Mouse (Mus musculus) liver, embryonic 15.5 days (tissue): Measurements from ENCODE around the gene Dolk. TPM values are rescaled to one million over a fixed set of nuclear protein-coding genes. Genes with fewer than 3 reads are reported as not detected.

ENCODE experiments used
- ATAC-seq: fragments of 200-750 bp; cut with Nextera tagmentation; 2 replicates; pipeline ENCODE4 v1.8.0; 2017; ENCODE audit warnings: moderate number of reproducible peaks, mild to moderate bottlenecking, moderate library complexity; ENCODE audit not compliant: insufficient read depth
- H3K27ac ChIP-seq: fragments of 300-500 bp; sonication (generic); replicated peaks from 2 replicates; pipeline ENCODE4 v1.5.1; 2015; ENCODE audit warnings: mild to moderate bottlenecking, inconsistent platforms
- H3K27me3 ChIP-seq: fragments of 300-500 bp; sonication (generic); 2 replicates; pipeline ENCODE4 v1.6.1; 2015; ENCODE audit warnings: mild to moderate bottlenecking, inconsistent platforms
- H3K36me3 ChIP-seq: fragments of 300-500 bp; sonication (generic); replicated peaks from 2 replicates; pipeline ENCODE4 v1.6.1; 2015; ENCODE audit warnings: moderate library complexity, mild to moderate bottlenecking, inconsistent platforms
- H3K4me1 ChIP-seq: fragments of 300-500 bp; sonication (generic); replicated peaks from 2 replicates; pipeline ENCODE4 v1.6.1; 2015; ENCODE audit warnings: inconsistent platforms
- H3K4me2 ChIP-seq: fragments of 300-500 bp; sonication (generic); 2 replicates; pipeline ENCODE4 v1.6.1; 2015; ENCODE audit warnings: moderate library complexity, mild to moderate bottlenecking, inconsistent platforms
- H3K4me3 ChIP-seq: fragments of 300-500 bp; sonication (generic); replicated peaks from 2 replicates; pipeline ENCODE4 v1.5.1; 2015; ENCODE audit warnings: mild to moderate bottlenecking, inconsistent platforms
- H3K9ac ChIP-seq: fragments of 300-500 bp; sonication (generic); 2 replicates; pipeline ENCODE4 v1.6.1; 2015; ENCODE audit warnings: moderate library complexity, mild to moderate bottlenecking, inconsistent platforms
- H3K9me3 ChIP-seq: fragments of 300-500 bp; sonication (generic); replicated peaks from 2 replicates; pipeline ENCODE4 v1.6.1; 2016; ENCODE audit warnings: inconsistent platforms
- WGBS: fragments of 180-500 bp; shearing (Covaris S2); methylation state at CpG from one replicate; pipeline ENCODE4 v1.1.7; 2015; ENCODE audit warnings: mixed read lengths; ENCODE audit not compliant: insufficient replicate concordance; 5-methylcytosine and 5-hydroxymethylcytosine counted together
- polyA plus RNA-seq: library from polyadenylated mRNA; unstranded; fragments of >200 nt; fragmentation: Nextera tagmentation; extraction: Ambion mirVana; gene quantifications from 2 replicates; pipeline ENCODE4 v1.2.1, GENCODE M21; 2015

The Dolk gene
- polyA plus RNA-seq, 1 experiment from 2014 or later = 12.0 TPM

DNA sequence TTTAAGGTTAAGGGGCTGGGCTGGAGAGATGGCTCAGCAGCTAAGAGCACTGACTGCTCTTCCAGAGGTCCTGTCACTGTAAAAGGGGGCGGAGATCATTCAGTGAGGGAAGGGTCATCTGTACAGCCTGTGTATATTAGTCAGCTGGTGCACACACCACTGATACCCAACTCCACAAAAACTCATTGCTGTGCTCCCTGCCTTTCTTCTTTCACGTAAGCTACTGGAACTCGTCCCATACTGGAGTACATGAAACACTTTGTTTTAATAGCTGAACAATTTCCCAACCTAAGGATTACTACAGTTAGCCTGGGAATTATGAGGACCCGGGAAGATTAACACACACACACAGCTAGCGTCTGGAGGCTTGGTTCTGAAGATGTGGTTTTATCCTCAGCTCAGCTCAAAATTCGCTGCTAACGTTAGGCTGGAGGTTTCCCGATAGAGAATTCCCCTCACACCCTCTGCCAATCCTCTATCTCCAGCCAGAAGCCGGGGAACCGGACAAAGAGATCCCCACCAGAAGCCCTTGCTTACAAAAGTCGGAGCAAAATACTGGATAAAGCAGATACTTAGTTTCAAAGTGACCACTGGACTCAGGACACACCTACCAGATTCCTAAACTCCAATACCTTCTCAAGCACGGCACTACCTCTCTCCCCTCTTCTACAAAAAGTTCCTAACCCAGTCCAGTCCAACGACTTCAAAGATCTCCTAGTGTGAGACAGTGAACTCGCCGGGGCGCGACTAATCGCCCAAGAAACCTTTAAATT is 49.5 kb downstream of the Dolk start:
- 4% methylated on average over 18 of the region's 18 CpGs for WGBS
- Histone ChIP-seq H3K4me3 (peak overlapping the region; percentile 91), H3K4me2 (peak overlapping the region; percentile 77), H3K4me1 (peaks cover 45% of the 10 kb centered on the region), H3K9ac (peak overlapping the region; percentile 90), H3K36me3 (peaks cover 15% of the 10 kb centered on the region), H3K27me3 (no peaks in the 10 kb centered on the region), H3K9me3 (no peaks in the 10 kb centered on the region), H3K27ac (peak overlapping the region; percentile 92)
- no peak for ATAC-seq

DNA sequence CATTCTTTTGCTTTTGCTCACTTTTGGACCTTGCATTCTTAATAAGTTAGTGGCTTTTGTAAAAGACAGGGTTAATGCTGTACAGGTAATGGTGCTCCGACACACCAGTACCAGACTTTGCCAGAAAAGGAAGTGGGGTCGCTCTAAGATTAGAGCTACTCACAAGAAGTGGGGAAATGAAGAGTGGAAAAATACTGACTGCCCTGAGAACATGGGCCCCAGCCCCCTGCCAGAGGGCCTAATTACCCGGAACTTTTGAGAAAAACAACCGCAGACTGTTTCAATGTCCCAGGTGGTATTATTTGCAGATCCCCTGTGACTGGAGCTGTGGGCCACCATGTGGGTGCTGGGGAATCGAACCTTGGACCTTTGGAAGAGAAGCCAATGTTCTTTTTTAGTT is 50.5 kb downstream of the Dolk start:
- H3K4me2 ChIP-seq = no peak overlapping the region
- ATAC-seq = no peak
- no peak overlapping the region for H3K4me3 ChIP-seq
- peaks cover 40% of the 10 kb centered on the region for H3K4me1 ChIP-seq
- H3K27ac ChIP-seq = no peak overlapping the region
- no peaks in the 10 kb centered on the region for H3K27me3 ChIP-seq
- H3K9ac ChIP-seq = no peak overlapping the region
- peaks cover 5% of the 10 kb centered on the region for H3K36me3 ChIP-seq
- H3K9me3 ChIP-seq = 0 out of 2 replicates have a peak, but pooled peaks cover 4% of the 10 kb centered on the region
- 37% methylated on average over 5 of the region's 5 CpGs for WGBS

Other genes starting within 250 kb of the Dolk start
- 6.2 and 7.1 TPM in 2 replicates for gene Wdr34, start 237.5 kb downstream of the Dolk start, polyA plus RNA-seq
- gene Set, start 229.0 kb downstream of the Dolk start, polyA plus RNA-seq = 138 and 147 TPM in 2 replicates
- 2.3 and 2.5 TPM in 2 replicates for gene Pkn3, start 208.7 kb downstream of the Dolk start, polyA plus RNA-seq
- gene Zdhhc12, start 192.7 kb downstream of the Dolk start, polyA plus RNA-seq = 19.3 and 20.6 TPM in 2 replicates
- gene Zer1, start 161.7 kb downstream of the Dolk start, polyA plus RNA-seq = 2.4 and 2.5 TPM in 2 replicates
- gene Tbc1d13, start 152.6 kb downstream of the Dolk start, polyA plus RNA-seq = 2.0 and 2.6 TPM in 2 replicates
- 17.9 and 22.1 TPM in 2 replicates for gene Endog, start 114.8 kb downstream of the Dolk start, polyA plus RNA-seq
- gene Spout1, start 107.9 kb downstream of the Dolk start, polyA plus RNA-seq = 24.9 and 27.3 TPM in 2 replicates
- 11.7 and 13.9 TPM in 2 replicates for gene Kyat1, start 80.5 kb downstream of the Dolk start, polyA plus RNA-seq
- gene Lrrc8a, start 48.6 kb downstream of the Dolk start, polyA plus RNA-seq = 10.5 and 11.6 TPM in 2 replicates
- gene Gm28035, start 45.8 kb downstream of the Dolk start, polyA plus RNA-seq = 0.10 and 0.16 TPM in 2 replicates
- gene Phyhd1, start 20.1 kb downstream of the Dolk start, polyA plus RNA-seq = 13.0 and 15.7 TPM in 2 replicates
- gene Gm28038, start 5.3 kb downstream of the Dolk start, polyA plus RNA-seq = not detected in 2 replicates
- gene Nup188, start 63 bp upstream of the Dolk start, polyA plus RNA-seq = 13.6 and 14.0 TPM in 2 replicates
- 18.9 and 20.4 TPM in 2 replicates for gene Sh3glb2, start 73.0 kb upstream of the Dolk start, polyA plus RNA-seq
- gene Miga2, start 77.9 kb upstream of the Dolk start, polyA plus RNA-seq = 7.5 and 7.7 TPM in 2 replicates
- gene Dolpp1, start 105.9 kb upstream of the Dolk start, polyA plus RNA-seq = 16.6 and 19.1 TPM in 2 replicates
- 24.3 and 29.0 TPM in 2 replicates for gene Crat, start 129.5 kb upstream of the Dolk start, polyA plus RNA-seq
- 129 and 141 TPM in 2 replicates for gene Ptpa, start 129.7 kb upstream of the Dolk start, polyA plus RNA-seq
- gene Ier5l, start 187.9 kb upstream of the Dolk start, polyA plus RNA-seq = 0.06 and 0.16 TPM in 2 replicates